Mouse (Mus musculus) heart, embryonic 13.5 days (tissue): ENCODE measurements around the gene Clmn. TPM values are rescaled to one million over a fixed set of nuclear protein-coding genes. Genes with fewer than 3 reads are reported as not detected.

Experiments used
- ATAC-seq: fragments of 200-750 bp; cut with Nextera tagmentation; 2 replicates; pipeline ENCODE4 v1.8.0; 2017; ENCODE audit warnings: moderate TSS enrichment; ENCODE audit not compliant: insufficient number of reproducible peaks, low FRiP score, low TSS enrichment; ENCODE audit errors: extremely low read depth
- H3K27ac ChIP-seq: fragments of 300-500 bp; sonication (generic); replicated peaks from 2 replicates; pipeline ENCODE4 v1.5.1; 2015; ENCODE audit warnings: moderate library complexity, mild to moderate bottlenecking, inconsistent platforms
- H3K27me3 ChIP-seq: fragments of 300-500 bp; sonication (generic); replicated peaks from 2 replicates; pipeline ENCODE4 v1.6.1; 2015; ENCODE audit warnings: mild to moderate bottlenecking, inconsistent platforms
- H3K36me3 ChIP-seq: fragments of 300-500 bp; sonication (generic); 2 replicates; pipeline ENCODE4 v1.6.1; 2015; ENCODE audit warnings: mild to moderate bottlenecking, inconsistent platforms
- H3K4me1 ChIP-seq: fragments of 300-500 bp; sonication (generic); 2 replicates; pipeline ENCODE4 v1.6.1; 2015; ENCODE audit warnings: inconsistent platforms
- H3K4me2 ChIP-seq: fragments of 300-500 bp; sonication (generic); 2 replicates; pipeline ENCODE4 v1.6.1; 2015; ENCODE audit warnings: inconsistent platforms, mild to moderate bottlenecking, moderate library complexity
- H3K4me3 ChIP-seq: fragments of 300-500 bp; sonication (generic); 2 replicates; pipeline ENCODE4 v1.5.1; 2015; ENCODE audit warnings: moderate library complexity, mild to moderate bottlenecking, inconsistent platforms
- H3K9ac ChIP-seq: fragments of 300-500 bp; sonication (generic); 2 replicates; pipeline ENCODE4 v1.6.1; 2015; ENCODE audit warnings: inconsistent platforms, mild to moderate bottlenecking, moderate library complexity
- H3K9me3 ChIP-seq: fragments of 300-500 bp; sonication (generic); 2 replicates; pipeline ENCODE4 v1.6.1; 2016; ENCODE audit warnings: inconsistent platforms
- WGBS: fragments of 180-500 bp; shearing (Covaris S2); methylation state at CpG from one replicate; pipeline ENCODE4 v1.1.7; 2015; ENCODE audit warnings: mixed read lengths; 5-methylcytosine and 5-hydroxymethylcytosine counted together
- polyA plus RNA-seq: library from polyadenylated mRNA; unstranded; fragments of >200 nt; fragmentation: Nextera tagmentation; extraction: Ambion mirVana; gene quantifications from 2 replicates; pipeline ENCODE4 v1.2.1, GENCODE M21; 2015

Clmn gene
- 0.61 and 0.66 TPM in 2 replicates for polyA plus RNA-seq

DNA sequence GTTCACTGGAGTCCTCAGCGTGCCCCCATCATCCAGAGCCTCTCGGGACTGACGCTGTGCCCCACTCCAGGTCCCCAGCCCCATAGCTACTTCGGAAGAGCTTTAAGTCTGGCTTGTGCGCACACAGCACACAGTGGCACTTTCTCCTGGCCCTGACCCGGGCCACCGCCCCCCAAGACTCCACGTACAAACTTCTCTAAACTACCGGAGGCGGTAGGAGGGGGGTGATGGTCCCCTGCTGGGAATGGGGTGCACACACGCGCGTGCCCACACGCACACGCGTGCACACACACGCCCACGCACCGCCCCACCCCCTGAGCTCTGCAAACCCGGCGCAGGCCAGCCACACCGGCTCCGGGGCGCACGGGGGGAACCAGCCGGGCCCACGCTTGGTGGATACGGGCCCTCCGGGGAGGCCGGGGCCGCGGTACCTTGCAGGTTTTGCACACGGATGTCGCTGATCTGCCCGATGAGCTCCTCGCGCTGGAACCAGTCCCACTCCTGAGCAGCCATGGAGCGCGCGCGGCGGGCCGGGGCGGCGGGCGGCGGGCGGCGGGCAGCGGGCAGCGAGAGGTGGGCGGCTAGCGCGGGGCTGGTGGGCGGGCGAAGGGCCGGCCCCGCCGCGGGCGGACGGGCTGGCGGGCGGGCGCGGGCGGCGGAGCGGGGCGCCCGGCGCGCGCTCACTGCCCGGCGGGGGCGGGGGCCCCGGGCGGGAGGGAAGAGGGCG, at the start of gene Clmn:
Gene Clmn (minus strand): TSS at position 638 of the 727 bp plus-strand sequence.
- Histone ChIP-seq H3K27me3 (peaks cover 4% of the 10 kb centered on the region; the same call in 1 of the 2 replicates), H3K9ac (peak within 1 kb of the TSS; percentile 86), H3K36me3 (no peaks in the 10 kb centered on the region), H3K4me2 (peak within 1 kb of the TSS; percentile 95), H3K27ac (no peak within 1 kb of the TSS), H3K9me3 (no peaks in the 10 kb centered on the region), H3K4me3 (peak within 1 kb of the TSS; percentile 77), H3K4me1 (peaks cover 3% of the 10 kb centered on the region)
- under 1% methylated on average over 43 of the region's 80 CpGs for WGBS
- no peak; the same call in 1 of the 2 replicates for ATAC-seq

DNA sequence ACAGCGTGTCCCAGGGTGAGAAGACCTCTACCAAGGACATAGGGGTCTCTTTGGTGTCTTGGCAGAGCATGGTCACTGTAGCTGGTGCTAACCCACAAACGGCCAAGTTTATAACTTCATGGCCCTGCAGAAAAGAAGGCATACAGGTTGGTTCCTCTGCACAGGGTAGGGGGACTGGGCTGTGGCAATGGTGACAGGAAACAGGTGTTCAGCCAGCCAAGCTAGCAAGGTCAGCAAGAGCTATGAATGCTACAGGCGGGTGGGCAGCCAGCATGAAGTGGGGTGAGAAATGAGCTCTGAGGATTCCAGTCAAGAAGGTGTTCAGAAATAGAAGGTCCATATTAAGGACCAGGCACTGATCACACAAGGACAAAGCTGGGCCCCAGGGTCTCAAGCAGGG, 48.1 kb upstream of the Clmn start:
- no peak for ATAC-seq
- Histone ChIP-seq H3K4me1 (peaks cover 25% of the 10 kb centered on the region), H3K9me3 (no peaks in the 10 kb centered on the region), H3K27ac (no peak overlapping the region), H3K4me2 (no peak overlapping the region), H3K9ac (no peak overlapping the region), H3K36me3 (no peaks in the 10 kb centered on the region), H3K27me3 (no peaks in the 10 kb centered on the region; the same call in 1 of the 2 replicates), H3K4me3 (no peak overlapping the region)
- 58% methylated on average over 3 of the region's 3 CpGs for WGBS

DNA sequence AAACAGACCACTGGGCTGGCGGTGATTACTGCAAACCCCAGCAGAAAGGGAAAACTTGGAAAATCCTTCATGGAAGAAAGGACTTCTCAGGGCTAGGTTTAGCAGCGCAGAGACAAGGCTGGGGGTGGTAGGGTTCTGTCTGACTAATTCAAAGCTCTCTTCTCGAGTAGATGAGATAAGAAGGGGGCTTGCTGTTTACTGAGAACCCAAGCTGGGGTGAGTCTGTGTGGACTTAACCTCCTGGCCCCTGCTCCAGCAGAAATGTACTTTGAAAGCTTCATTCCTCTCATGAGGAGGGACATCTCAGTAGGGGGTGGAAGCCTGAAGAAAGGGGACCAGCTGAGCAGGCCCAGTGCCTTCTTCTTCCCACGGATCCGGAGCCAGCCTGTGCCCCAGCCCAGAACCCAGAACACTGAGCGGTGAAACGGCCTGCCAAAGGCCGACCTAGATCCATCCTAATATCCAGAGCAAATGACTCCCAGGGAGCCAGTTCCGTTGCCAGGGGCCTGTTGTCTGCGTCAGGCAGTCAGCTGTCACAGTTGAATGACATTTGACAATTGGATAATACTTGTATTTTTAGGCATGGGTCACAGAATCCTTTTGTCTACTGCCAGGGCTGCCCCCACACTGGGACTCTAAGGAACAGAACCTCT, 47.5 kb upstream of the Clmn start:
- Histone ChIP-seq H3K36me3 (no peaks in the 10 kb centered on the region), H3K9me3 (no peaks in the 10 kb centered on the region), H3K4me2 (no peak overlapping the region), H3K9ac (peak overlapping the region; percentile 33; the same call in 1 of the 2 replicates), H3K27me3 (no peaks in the 10 kb centered on the region; the same call in 1 of the 2 replicates), H3K27ac (no peak overlapping the region), H3K4me3 (no peak overlapping the region), H3K4me1 (peaks cover 27% of the 10 kb centered on the region)
- 39% methylated on average over 10 of the region's 10 CpGs for WGBS
- ATAC-seq, result no peak

DNA sequence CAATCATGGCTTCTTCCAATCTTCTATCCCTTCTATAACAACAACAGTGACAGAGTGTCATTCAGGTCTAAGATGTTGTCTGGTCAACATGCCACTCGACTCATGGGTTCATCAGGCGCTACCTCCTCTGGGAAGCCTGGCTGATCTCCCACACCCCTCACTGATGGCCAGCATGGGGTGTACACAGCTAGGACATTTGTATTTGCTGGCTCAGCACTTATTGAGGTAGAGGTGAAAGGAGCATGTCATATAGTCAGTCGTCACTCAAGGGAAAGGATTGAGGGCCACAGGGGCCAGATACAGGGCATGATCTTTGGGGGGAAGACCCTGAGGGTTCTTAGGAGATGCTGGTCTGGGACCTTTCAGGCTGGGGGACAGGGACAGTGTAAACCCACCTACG, 44.9 kb upstream of the Clmn start:
- no peaks in the 10 kb centered on the region for H3K9me3 ChIP-seq
- WGBS, result 84% methylated on average over 4 of the region's 4 CpGs
- no peak for ATAC-seq
- H3K4me3 ChIP-seq, result no peak overlapping the region
- H3K27ac ChIP-seq, result no peak overlapping the region
- no peak overlapping the region for H3K4me2 ChIP-seq
- H3K9ac ChIP-seq, result no peak overlapping the region
- H3K36me3 ChIP-seq, result no peaks in the 10 kb centered on the region
- peaks cover 27% of the 10 kb centered on the region for H3K4me1 ChIP-seq
- H3K27me3 ChIP-seq, result peaks cover under 1% of the 10 kb centered on the region; the same call in 1 of the 2 replicates

DNA sequence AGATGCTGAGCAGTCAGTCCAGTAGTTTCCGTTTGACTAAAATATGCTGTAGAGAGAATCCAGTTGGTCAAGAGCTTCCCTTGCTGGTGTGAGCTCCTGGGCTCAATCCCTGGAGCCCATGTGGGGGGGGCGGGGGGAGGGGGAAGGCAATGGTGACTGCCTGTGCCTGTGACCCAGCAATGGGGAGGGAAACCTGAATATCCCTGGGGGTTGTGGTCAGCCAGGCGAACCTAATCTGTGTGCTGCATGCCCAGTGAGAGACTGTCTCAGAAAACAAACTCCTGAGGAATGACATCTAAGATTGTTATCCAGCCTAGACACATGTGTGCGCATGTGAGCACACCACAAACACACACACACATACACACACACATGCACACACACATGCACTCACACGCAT, 44.1 kb upstream of the Clmn start:
- ATAC-seq, result no peak
- Histone ChIP-seq H3K36me3 (no peaks in the 10 kb centered on the region), H3K4me1 (peaks cover 27% of the 10 kb centered on the region), H3K27me3 (peaks cover 2% of the 10 kb centered on the region; the same call in 1 of the 2 replicates), H3K4me2 (no peak overlapping the region), H3K9me3 (no peaks in the 10 kb centered on the region), H3K27ac (no peak overlapping the region), H3K4me3 (no peak overlapping the region), H3K9ac (no peak overlapping the region; the same call in 1 of the 2 replicates)
- 52% methylated on average over 5 of the region's 5 CpGs for WGBS

- H3K4me3 ChIP-seq, result no peak overlapping the region
- H3K4me2 ChIP-seq, result peak overlapping the region; percentile 14; the same call in 1 of the 2 replicates
- 0 out of 2 replicates have a peak, but pooled peaks cover 2% of the 10 kb centered on the region for H3K27me3 ChIP-seq
- H3K4me1 ChIP-seq, result peaks cover 27% of the 10 kb centered on the region
- H3K9ac ChIP-seq, result no peak overlapping the region
- no peak for ATAC-seq
- WGBS, result 13% methylated on average over 15 of the region's 15 CpGs
- no peaks in the 10 kb centered on the region for H3K36me3 ChIP-seq
- no peak overlapping the region for H3K27ac ChIP-seq
- no peaks in the 10 kb centered on the region for H3K9me3 ChIP-seq
These were observed 43.3 kb upstream of the Clmn start for GRCm38 (mm10) chr12:104908024-104908781.

GRCm38 (mm10) chr12:104907133-104907532, 42.3 kb upstream of the Clmn start:
- Histone ChIP-seq H3K36me3 (no peaks in the 10 kb centered on the region), H3K9me3 (no peaks in the 10 kb centered on the region), H3K27me3 (0 out of 2 replicates have a peak, but pooled peaks cover 2% of the 10 kb centered on the region), H3K4me3 (no peak overlapping the region), H3K27ac (no peak overlapping the region), H3K4me2 (no peak overlapping the region), H3K9ac (no peak overlapping the region), H3K4me1 (peaks cover 18% of the 10 kb centered on the region)
- no peak for ATAC-seq
- 86% methylated on average over 2 of the region's 2 CpGs for WGBS

- H3K4me3 ChIP-seq, result no peak overlapping the region
- WGBS, result 23% methylated on average over 5 of the region's 5 CpGs
- H3K4me1 ChIP-seq, result peaks cover 18% of the 10 kb centered on the region
- no peaks in the 10 kb centered on the region for H3K9me3 ChIP-seq
- H3K36me3 ChIP-seq, result no peaks in the 10 kb centered on the region
- no peak for ATAC-seq
- H3K4me2 ChIP-seq, result no peak overlapping the region
- no peak overlapping the region for H3K9ac ChIP-seq
- H3K27ac ChIP-seq, result no peak overlapping the region
- H3K27me3 ChIP-seq, result 0 out of 2 replicates have a peak, but pooled peaks cover 2% of the 10 kb centered on the region
These were observed 39.3 kb upstream of the Clmn start for GRCm38 (mm10) chr12:104904138-104904537.

DNA sequence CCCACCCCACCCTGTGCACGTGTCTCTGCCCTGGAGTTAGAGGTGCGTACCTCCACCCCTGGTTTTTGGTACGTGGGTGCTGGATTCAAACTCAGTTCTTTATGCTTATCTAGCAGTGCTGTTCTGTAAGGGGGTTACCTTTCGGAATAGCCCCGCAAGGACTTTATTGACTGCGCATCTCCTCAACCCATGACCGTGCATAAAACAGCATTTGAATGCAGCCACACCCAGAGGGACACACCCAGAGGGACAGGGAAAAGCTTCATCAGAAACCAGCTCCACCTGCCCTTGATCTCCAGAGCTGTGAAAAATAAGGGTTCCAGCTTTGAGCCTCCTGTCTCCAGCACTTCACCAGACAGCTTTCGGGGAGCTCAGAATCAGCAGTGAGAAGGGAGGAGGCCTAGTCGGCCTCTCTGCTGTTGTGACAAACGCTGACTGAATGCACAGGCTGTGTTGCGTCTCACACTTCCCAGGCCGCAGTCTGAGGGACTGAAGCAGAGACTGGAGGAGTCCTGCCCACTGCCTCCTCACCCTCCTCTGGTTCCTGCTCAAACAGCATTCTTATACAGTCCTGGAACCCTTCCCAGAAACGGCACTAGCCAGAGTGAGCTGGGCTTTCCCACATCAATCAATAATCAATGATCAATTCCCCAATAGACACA, 37.6 kb upstream of the Clmn start:
- no peak overlapping the region for H3K4me3 ChIP-seq
- H3K9ac ChIP-seq, result no peak overlapping the region
- WGBS, result 68% methylated on average over 13 of the region's 13 CpGs
- peaks cover 8% of the 10 kb centered on the region for H3K4me1 ChIP-seq
- H3K4me2 ChIP-seq, result no peak overlapping the region
- no peaks in the 10 kb centered on the region for H3K36me3 ChIP-seq
- H3K27ac ChIP-seq, result no peak overlapping the region
- 0 out of 2 replicates have a peak, but pooled peaks cover 2% of the 10 kb centered on the region for H3K27me3 ChIP-seq
- H3K9me3 ChIP-seq, result no peaks in the 10 kb centered on the region
- ATAC-seq, result no peak; the same call in 1 of the 2 replicates

GRCm38 (mm10) chr12:104901320-104901719, 36.4 kb upstream of the Clmn start:
- peaks cover 19% of the 10 kb centered on the region for H3K4me1 ChIP-seq
- no peak overlapping the region for H3K9ac ChIP-seq
- no peaks in the 10 kb centered on the region for H3K36me3 ChIP-seq
- ATAC-seq, result no peak
- H3K27ac ChIP-seq, result no peak overlapping the region
- no peaks in the 10 kb centered on the region for H3K9me3 ChIP-seq
- no peak overlapping the region for H3K4me2 ChIP-seq
- H3K27me3 ChIP-seq, result 0 out of 2 replicates have a peak, but pooled peaks cover 2% of the 10 kb centered on the region
- H3K4me3 ChIP-seq, result no peak overlapping the region
- WGBS, result 52% methylated on average over 8 of the region's 8 CpGs
